Mouse (Mus musculus) liver, embryonic 14.5 days (tissue): Measurements from ENCODE around the gene Ash1l. TPM values are rescaled to one million over a fixed set of nuclear protein-coding genes. Genes with fewer than 3 reads are reported as not detected.

ENCODE experiments used
- ATAC-seq: fragments of 200-750 bp; cut with Nextera tagmentation; 2 replicates; pipeline ENCODE4 v1.8.0; 2017; ENCODE audit warnings: moderate number of reproducible peaks, mild to moderate bottlenecking, moderate library complexity; ENCODE audit not compliant: insufficient read depth
- DNase-seq, 3 experiments: peaks; one replicate each; pipeline ENCODE4 v3.0.0-alpha.2; 2012 to 2013; ENCODE audit warnings: low read depth in 3 of 3, low spot score in 3 of 3
- H3K27ac ChIP-seq: fragments of 300-500 bp; sonication (generic); 2 replicates; pipeline ENCODE4 v1.5.1; 2014; ENCODE audit warnings: moderate library complexity, mild to moderate bottlenecking, control low read depth, inconsistent platforms
- H3K27me3 ChIP-seq: fragments of 300-500 bp; sonication (generic); 2 replicates; pipeline ENCODE4 v1.6.1; 2014; ENCODE audit warnings: mild to moderate bottlenecking, low read length, moderate library complexity; ENCODE audit not compliant: control insufficient read depth, insufficient read depth
- H3K36me3 ChIP-seq: fragments of 300-500 bp; sonication (generic); replicated peaks from 2 replicates; pipeline ENCODE4 v1.6.1; 2014; ENCODE audit warnings: low read depth; ENCODE audit not compliant: control insufficient read depth, insufficient read depth
- H3K4me1 ChIP-seq, 2 experiments: fragments of 200-500 bp in 1 of 2; fragments of 300-500 bp in 1 of 2; sonication (generic) in 1 of 2; replicated peaks; 2 replicates each; pipeline ENCODE4 v1.6.1; 2012 to 2014; ENCODE audit warnings: antibody characterized with exemption in 1 of 2, inconsistent platforms in 1 of 2, low read length in 1 of 2; ENCODE audit not compliant: control insufficient read depth in 2 of 2, insufficient read depth in 2 of 2
- H3K4me2 ChIP-seq: fragments of 300-500 bp; sonication (generic); 2 replicates; pipeline ENCODE4 v1.6.1; 2014; ENCODE audit warnings: low read depth, mild to moderate bottlenecking, control low read depth, moderate library complexity
- H3K4me3 ChIP-seq, 2 experiments: fragments of 200-500 bp in 1 of 2; fragments of 300-500 bp in 1 of 2; sonication (generic) in 1 of 2; 2 replicates each; pipeline ENCODE4 v1.5.1; 2012 to 2014; ENCODE audit warnings: low read depth in 2 of 2, low read length in 2 of 2, mild to moderate bottlenecking in 2 of 2, control low read depth in 1 of 2, inconsistent platforms in 1 of 2, moderate library complexity in 1 of 2; ENCODE audit not compliant: insufficient read depth in 1 of 2
- H3K9ac ChIP-seq: fragments of 300-500 bp; sonication (generic); replicated peaks from 2 replicates; pipeline ENCODE4 v1.6.1; 2014; ENCODE audit warnings: mild to moderate bottlenecking, control low read depth, moderate library complexity
- H3K9me3 ChIP-seq: fragments of 300-500 bp; sonication (generic); 2 replicates; pipeline ENCODE4 v1.6.1; 2016; ENCODE audit warnings: low read length, mixed read lengths; ENCODE audit not compliant: control insufficient read depth
- CTCF ChIP-seq: IDR thresholded peaks from 2 replicates; pipeline ENCODE4 v1.5.1; 2016; ENCODE audit warnings: antibody characterized with exemption, low read depth, control low read depth
- EP300 ChIP-seq: IDR thresholded peaks from 2 replicates; pipeline ENCODE4 v1.6.1; 2016; ENCODE audit warnings: antibody characterized with exemption, low read depth
- WGBS: fragments of 180-500 bp; shearing (Covaris S2); extraction: QIAGEN DNeasy Blood & Tissue Kit; methylation state at CpG from one replicate; pipeline ENCODE4 v1.1.7; 2014; ENCODE audit not compliant: insufficient replicate concordance; 5-methylcytosine and 5-hydroxymethylcytosine counted together
- polyA plus RNA-seq, 2 experiments: library from polyadenylated mRNA; depleted of rRNA in 1 of 2; stranded (reverse) in 1 of 2; unstranded in 1 of 2; fragments of >200 nt; fragmentation: Nextera tagmentation in 1 of 2; extraction: Ambion mirVana in 1 of 2; gene quantifications; 2 replicates each; pipeline versions ENCODE4 v1.2.1 to v1.2.3; 2012 to 2014

The Ash1l gene
- polyA plus RNA-seq, 2 experiments, result 3.2 to 3.6 TPM

GRCm38 (mm10) chr3:89107545-89107944 is 157.1 kb downstream of the Ash1l start:
- no peak overlapping the region for H3K4me2 ChIP-seq
- H3K36me3 ChIP-seq, result no peaks in the 10 kb centered on the region
- H3K27me3 ChIP-seq, result no peaks in the 10 kb centered on the region
- 56% methylated on average over 3 of the region's 3 CpGs for WGBS
- TF ChIP-seq CTCF (no peak), EP300 (no peak)
- H3K4me3 ChIP-seq, result no peak overlapping the region
- H3K4me1 ChIP-seq, result peaks cover 8 to 12% of the 10 kb centered on the region in 2 experiments
- ATAC-seq (no peak), DNase-seq (no peak)
- H3K27ac ChIP-seq, result no peak overlapping the region
- H3K9ac ChIP-seq, result no peak overlapping the region
- H3K9me3 ChIP-seq, result no peaks in the 10 kb centered on the region

- Histone ChIP-seq H3K36me3 (no peaks in the 10 kb centered on the region), H3K4me1 (peaks cover 2 to 7% of the 10 kb centered on the region in 2 experiments; a peak in 3 of 4 replicates), H3K4me3 (no peak overlapping the region), H3K27ac (no peak overlapping the region), H3K27me3 (no peaks in the 10 kb centered on the region), H3K9me3 (no peaks in the 10 kb centered on the region), H3K4me2 (no peak overlapping the region), H3K9ac (no peak overlapping the region)
- no peak for TF ChIP-seq CTCF
- no peak for TF ChIP-seq EP300
- DNase-seq (no peak), ATAC-seq (no peak)
- WGBS, result 46% methylated on average over 1 of the region's 1 CpGs
Observed at GRCm38 (mm10) chr3:89108146-89108545, 157.7 kb downstream of the Ash1l start.

- ATAC-seq, result no peak
Observed at GRCm38 (mm10) chr3:89113058-89113457, 162.6 kb downstream of the Ash1l start.

GRCm38 (mm10) chr3:89115522-89115921 is 165.1 kb downstream of the Ash1l start:
- 0% methylated on average over 2 of the region's 2 CpGs for WGBS

More at GRCm38 (mm10) chr3:89113058-89113457, 162.6 kb downstream of the Ash1l start:
- H3K36me3 ChIP-seq, result no peaks in the 10 kb centered on the region
- no peaks in the 10 kb centered on the region for H3K9me3 ChIP-seq
- no peak overlapping the region for H3K4me3 ChIP-seq
- DNase-seq, result no peak
- no peaks in the 10 kb centered on the region for H3K27me3 ChIP-seq
- WGBS, result 68% methylated on average over 4 of the region's 4 CpGs
- no peak overlapping the region for H3K27ac ChIP-seq
- no peak overlapping the region for H3K4me2 ChIP-seq
- H3K9ac ChIP-seq, result no peak overlapping the region
- TF ChIP-seq CTCF (no peak), EP300 (no peak)
- H3K4me1 ChIP-seq, result peaks cover 23 to 29% of the 10 kb centered on the region in 2 experiments

GRCm38 (mm10) chr3:89123313-89123712 is 172.9 kb downstream of the Ash1l start:
- Histone ChIP-seq H3K4me1 (peaks cover 5 to 21% of the 10 kb centered on the region in 2 experiments), H3K9me3 (no peaks in the 10 kb centered on the region), H3K27ac (no peak overlapping the region), H3K4me2 (no peak overlapping the region), H3K27me3 (no peaks in the 10 kb centered on the region), H3K36me3 (no peaks in the 10 kb centered on the region), H3K4me3 (no peak overlapping the region), H3K9ac (no peak overlapping the region)
- ATAC-seq (no peak), DNase-seq (no peak)
- no peak for TF ChIP-seq CTCF
- no peak for TF ChIP-seq EP300
- 49% methylated on average over 2 of the region's 2 CpGs for WGBS

More at GRCm38 (mm10) chr3:89115522-89115921, 165.1 kb downstream of the Ash1l start:
- Histone ChIP-seq H3K27me3 (no peaks in the 10 kb centered on the region), H3K4me3 (no peak overlapping the region), H3K27ac (peak overlapping the region; percentile 53), H3K4me1 (peaks cover 23 to 29% of the 10 kb centered on the region in 2 experiments), H3K9ac (peak overlapping the region; percentile 27), H3K4me2 (peak overlapping the region; percentile 50), H3K36me3 (no peaks in the 10 kb centered on the region), H3K9me3 (no peaks in the 10 kb centered on the region)
- peak; percentile 78 for TF ChIP-seq CTCF
- no peak for TF ChIP-seq EP300
- DNase-seq (peak; percentile 69 to 76 (median 71)), ATAC-seq (peak; percentile 86)
